Mouse (Mus musculus) kidney, adult 2 months (tissue): ENCODE measurements around the gene Yes1.

Experiments used
- CTCF ChIP-seq: fragments of 200-500 bp; conservative IDR thresholded peaks from 2 replicates; pipeline ENCODE4 v1.5.1; 2011; ENCODE audit warnings: low read depth, mild to moderate bottlenecking, control low read depth, low read length, moderate library complexity, mixed read lengths; ENCODE audit not compliant: insufficient read depth, insufficient read length
- POLR2A ChIP-seq: fragments of 200-500 bp; IDR thresholded peaks from one replicate; pipeline ENCODE4 v1.6.1; 2011; ENCODE audit warnings: low read depth, low read length, control low read depth

- TF ChIP-seq CTCF (no peak), POLR2A (no peak)
Measured at GRCm38 (mm10) chr5:32728300-32728699, 117.3 kb downstream of the Yes1 start.
